Mouse (Mus musculus): ENCODE measurements around the gene Epb41l4b.

The Epb41l4b gene

GRCm38 (mm10) chr4:57010919-57011318, 132.3 kb downstream of the Epb41l4b start:
- DNase-seq (ENCODE audit: low spot score) = no peak

- DNase-seq (ENCODE audit: low spot score) = no peak
Measured at GRCm38 (mm10) chr4:57010425-57010824, 132.8 kb downstream of the Epb41l4b start.

DNA sequence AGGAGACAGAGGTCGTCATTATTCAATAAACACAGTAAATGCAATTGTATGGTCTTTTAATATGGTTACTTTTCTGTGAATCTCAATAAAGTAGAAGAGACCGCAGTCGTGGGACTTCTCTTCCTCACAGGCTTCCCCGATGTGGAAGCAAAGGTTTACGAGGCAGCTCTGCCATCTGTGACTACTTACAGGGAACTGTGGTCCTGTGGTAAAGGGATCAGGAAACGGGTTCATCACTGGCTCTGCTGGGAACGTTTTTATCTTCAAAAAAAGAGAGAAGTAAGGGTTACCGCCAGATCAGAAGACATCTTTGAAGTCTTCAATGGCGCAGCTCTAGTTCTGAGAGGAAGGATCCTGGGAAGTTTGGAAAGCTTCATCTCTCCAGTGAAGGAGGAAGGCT, 135.5 kb downstream of the Epb41l4b start:
- DNase-seq (ENCODE audit: low spot score) = no peak

DNA sequence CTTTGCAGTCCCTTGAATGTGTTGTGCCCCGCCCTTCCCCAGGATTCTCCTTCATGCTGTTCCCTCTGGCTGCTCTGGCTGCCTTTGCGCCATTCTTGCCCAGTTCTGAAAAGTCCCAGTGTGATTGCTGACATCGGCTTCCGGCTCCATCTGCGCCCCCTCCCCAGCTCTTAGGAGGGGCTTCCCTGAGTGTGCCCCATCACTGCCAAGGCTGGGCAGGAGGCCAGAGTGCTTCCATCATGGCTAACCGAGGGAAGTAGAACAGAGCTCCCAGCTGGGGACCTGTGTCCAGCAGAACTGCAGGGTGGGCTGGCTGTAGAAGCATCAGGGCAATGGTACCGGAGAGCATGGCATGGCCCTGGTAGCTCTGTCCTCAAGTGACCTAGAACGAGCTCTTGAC, 138.2 kb downstream of the Epb41l4b start:
- DNase-seq (ENCODE audit: low spot score) = no peak

GRCm38 (mm10) chr4:57003886-57004285, 139.4 kb downstream of the Epb41l4b start:
- no peak for DNase-seq (ENCODE audit: low spot score)

- no peak for DNase-seq (ENCODE audit: low spot score)
Measured at GRCm38 (mm10) chr4:57002751-57003150, 140.5 kb downstream of the Epb41l4b start.

DNA sequence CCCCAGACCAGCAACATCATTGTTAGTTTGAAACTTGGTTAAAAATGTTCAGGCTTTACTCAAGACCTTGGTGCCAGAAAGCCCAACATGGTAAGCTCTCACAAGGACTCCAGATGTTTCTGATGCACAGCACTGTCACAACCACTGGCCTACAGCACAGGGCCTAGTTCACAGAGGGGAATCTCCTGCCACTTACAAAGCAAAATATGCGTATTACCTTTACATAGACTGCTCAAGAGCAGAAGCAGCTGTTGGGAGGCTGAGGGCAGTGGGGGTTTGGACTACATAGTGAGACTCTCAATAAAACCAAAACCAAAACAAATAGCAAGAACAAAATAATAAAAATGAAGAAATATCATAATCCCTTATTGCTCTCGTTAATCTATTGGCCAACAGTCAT, 141.8 kb downstream of the Epb41l4b start:
- no peak for DNase-seq (ENCODE audit: low spot score)

GRCm38 (mm10) chr4:56993331-56993730, 149.9 kb downstream of the Epb41l4b start:
- DNase-seq (ENCODE audit: low spot score) = no peak

DNA sequence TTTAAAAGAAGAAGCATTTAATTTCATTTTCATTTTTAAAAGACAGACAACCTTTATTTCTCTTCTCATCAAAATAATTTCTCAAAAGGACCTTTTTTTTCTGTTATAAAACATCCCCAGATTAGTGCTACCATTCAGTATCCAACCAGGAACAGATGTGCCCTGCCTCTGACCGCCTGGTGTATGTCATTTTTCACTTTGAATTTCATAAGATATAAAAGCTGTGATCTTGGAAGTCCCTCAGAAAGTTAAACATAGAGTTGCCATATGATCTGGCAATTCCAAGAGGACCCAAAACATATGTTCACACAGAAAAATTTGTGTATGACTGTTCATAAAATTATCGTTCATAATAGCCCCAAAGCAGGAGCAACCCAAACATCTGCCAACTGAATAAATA, 151.3 kb downstream of the Epb41l4b start:
- no peak for DNase-seq (ENCODE audit: low spot score)

GRCm38 (mm10) chr4:56990215-56990584, 153.0 kb downstream of the Epb41l4b start, which contains the start of gene Frrs1l:
Gene Frrs1l, minus strand, starts transcription at chr4:56990391.
- DNase-seq (ENCODE audit: low spot score) = no peak

GRCm38 (mm10) chr4:56989431-56990214, 153.6 kb downstream of the Epb41l4b start:
- DNase-seq (ENCODE audit: low spot score) = no peak

GRCm38 (mm10) chr4:56965586-56966179, 177.6 kb downstream of the Epb41l4b start:
- no peak for DNase-seq (ENCODE audit: low spot score)

- DNase-seq (ENCODE audit: low spot score) = no peak
Measured at GRCm38 (mm10) chr4:56963687-56964086, 179.6 kb downstream of the Epb41l4b start.

DNA sequence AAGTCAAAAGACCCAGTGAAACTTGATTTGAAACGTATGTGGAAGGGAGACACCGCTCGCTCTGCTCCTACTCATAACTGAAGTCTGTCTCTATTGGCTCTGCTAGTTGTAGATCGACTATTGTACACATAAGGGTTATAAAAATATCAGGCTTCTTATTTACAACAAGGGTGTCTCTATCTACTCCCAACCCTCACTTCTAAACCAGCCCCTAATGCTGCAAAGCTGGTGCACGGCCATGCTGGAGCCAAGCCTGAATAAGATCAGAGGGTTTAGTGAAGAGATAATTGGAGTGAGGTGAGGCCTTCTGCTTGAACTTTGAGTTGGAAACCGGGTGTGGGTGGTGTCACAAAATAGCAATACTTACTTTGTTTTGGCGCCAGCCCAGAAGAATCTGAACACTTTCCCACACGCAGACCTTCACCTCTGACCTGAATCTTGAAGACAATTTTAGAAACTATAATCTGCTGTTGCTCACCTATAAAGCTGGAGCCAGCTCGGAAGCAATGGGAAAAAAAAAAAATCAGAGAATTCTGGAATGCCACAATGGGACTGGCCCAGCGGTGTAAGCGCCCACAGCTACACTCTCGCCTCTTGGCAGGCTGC, 181.8 kb downstream of the Epb41l4b start:
- no peak for DNase-seq (ENCODE audit: low spot score)

DNA sequence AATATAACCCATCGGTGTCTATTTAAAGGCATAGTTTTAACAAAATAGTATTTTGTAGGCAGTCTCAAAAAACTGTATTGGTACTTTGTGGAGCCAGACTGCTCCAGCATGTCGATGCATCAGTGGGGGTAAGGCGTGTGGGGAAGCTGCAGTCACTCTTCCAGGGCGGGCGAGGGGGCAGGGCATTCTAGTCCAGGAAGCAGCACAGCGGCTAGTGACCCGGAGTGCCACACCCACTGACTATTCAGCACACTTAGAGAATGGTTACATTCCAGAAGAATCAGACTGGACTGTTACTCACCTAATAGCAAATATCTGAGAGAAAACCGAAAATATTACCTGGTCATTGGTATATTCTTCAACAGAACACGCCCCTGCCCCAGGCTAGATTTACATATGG, 185.7 kb downstream of the Epb41l4b start:
- no peak for DNase-seq (ENCODE audit: low spot score)

GRCm38 (mm10) chr4:56953235-56953634, 190.0 kb downstream of the Epb41l4b start:
- DNase-seq (ENCODE audit: low spot score) = no peak

GRCm38 (mm10) chr4:56951701-56952100, 191.5 kb downstream of the Epb41l4b start:
- DNase-seq (ENCODE audit: low spot score) = no peak

GRCm38 (mm10) chr4:56949494-56949893, 193.7 kb downstream of the Epb41l4b start:
- no peak for DNase-seq (ENCODE audit: low spot score)

GRCm38 (mm10) chr4:56946641-56947640, 196.3 kb downstream of the Epb41l4b start, which contains the start of gene Tmem245:
Gene Tmem245, minus strand, starts transcription at chr4:56947437.
- peak; percentile 64 for DNase-seq (ENCODE audit: low spot score)

DNA sequence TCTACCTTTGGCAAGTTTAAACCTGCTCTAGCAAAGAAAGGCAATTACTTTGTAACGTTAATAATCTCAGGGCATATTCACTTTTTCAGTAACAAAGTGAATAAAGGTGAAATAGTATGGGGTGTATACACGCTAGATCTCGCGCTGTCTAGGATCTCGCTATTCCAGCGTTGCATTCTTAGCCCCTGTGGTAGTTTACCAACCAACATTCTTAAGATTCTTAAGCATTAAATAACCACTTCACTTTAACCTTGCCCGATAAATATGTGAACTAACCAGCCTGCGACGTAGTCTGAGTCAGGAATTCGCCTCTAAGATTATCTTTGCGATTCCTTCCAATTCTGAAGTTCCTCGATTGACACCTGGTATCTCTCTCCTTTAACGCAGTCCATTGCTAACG, 197.1 kb downstream of the Epb41l4b start:
- no peak for DNase-seq (ENCODE audit: low spot score)

GRCm38 (mm10) chr4:56944286-56944685, 199.0 kb downstream of the Epb41l4b start:
- DNase-seq (ENCODE audit: low spot score) = no peak

GRCm38 (mm10) chr4:56943258-56943657, 200.0 kb downstream of the Epb41l4b start:
- DNase-seq (ENCODE audit: low spot score) = no peak
